Mouse (Mus musculus) stomach, postnatal 0 days (tissue): ENCODE measurements around the gene Psme2b.
"Not testable (repeated sequence)": the region's sequence is repeated elsewhere in the genome, so short reads cannot be mapped to it uniquely, and the experiment has no call there.

Experiments used
- CTCF ChIP-seq: IDR thresholded peaks from 2 replicates; pipeline ENCODE4 v1.5.1; 2016; ENCODE audit warnings: antibody characterized with exemption, low read depth, mild to moderate bottlenecking, moderate library complexity
- EP300 ChIP-seq: optimal IDR thresholded peaks from 2 replicates; pipeline ENCODE3; 2016; ENCODE audit warnings: antibody characterized with exemption

DNA sequence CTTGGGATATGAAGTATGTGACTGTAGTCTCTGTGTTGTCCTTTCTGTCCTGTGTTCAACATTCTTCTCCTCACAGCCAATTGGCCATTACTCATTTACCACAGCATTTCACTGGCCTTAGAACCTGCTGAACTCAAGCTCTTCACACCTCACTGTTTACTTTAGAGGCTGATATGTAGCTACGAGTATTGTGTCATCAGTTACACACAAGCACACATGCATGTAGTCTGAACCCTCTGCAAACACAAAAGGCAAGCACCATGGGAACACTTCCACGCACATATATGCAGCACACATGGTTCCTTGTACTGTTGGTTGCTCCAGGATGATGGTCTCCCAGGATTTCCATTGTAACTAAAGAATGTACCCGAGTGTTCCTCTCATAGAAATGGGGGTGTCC, 10.7 kb downstream of the Psme2b start:
- TF ChIP-seq CTCF, EP300: not testable (repeated sequence)
